Mouse (Mus musculus) inflammation-experienced regulatory T-cells, adult 6 months (primary cell): Measurements from ENCODE around the gene Crym. TPM values are rescaled to one million over a fixed set of nuclear protein-coding genes. Genes with fewer than 3 reads are reported as not detected.

Experiments
- ATAC-seq: one replicate; pipeline ENCODE4 v1.8.0; 2017
- polyA plus RNA-seq, 3 experiments: library from polyadenylated mRNA; unstranded; fragments of 100-300 nt; shearing (Covaris generic); gene quantifications; one replicate each; pipeline ENCODE4 v1.2.1; 2017

Crym gene
- polyA plus RNA-seq = not detected

- no peak for ATAC-seq
Observed at GRCm38 (mm10) chr7:120201771-120202170, at the start of gene Crym. TSS of gene Crym (minus strand) at chr7:120202111.

GRCm38 (mm10) chr7:120241092-120241491 is 39.2 kb upstream of the Crym start:
- no peak for ATAC-seq

DNA sequence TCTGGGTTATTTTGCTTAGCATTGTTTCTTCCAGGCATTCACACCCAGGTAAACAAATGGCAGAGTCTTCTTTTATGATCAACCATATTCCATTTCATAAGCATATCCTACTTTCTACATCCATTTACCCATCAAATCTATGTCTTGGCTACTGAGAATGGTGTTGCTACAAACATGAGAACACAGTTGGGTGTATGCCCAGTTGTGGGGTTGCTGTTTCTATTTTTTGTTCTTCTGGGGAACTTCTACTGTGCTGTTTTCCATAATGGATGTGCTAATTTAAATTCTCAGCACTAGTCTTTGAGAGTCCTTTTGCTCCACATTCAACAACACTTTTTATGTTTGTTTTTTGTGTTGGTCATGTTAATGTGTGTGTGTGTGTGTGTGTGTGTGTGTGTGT is 26.6 kb upstream of the Crym start:
- no peak for ATAC-seq

DNA sequence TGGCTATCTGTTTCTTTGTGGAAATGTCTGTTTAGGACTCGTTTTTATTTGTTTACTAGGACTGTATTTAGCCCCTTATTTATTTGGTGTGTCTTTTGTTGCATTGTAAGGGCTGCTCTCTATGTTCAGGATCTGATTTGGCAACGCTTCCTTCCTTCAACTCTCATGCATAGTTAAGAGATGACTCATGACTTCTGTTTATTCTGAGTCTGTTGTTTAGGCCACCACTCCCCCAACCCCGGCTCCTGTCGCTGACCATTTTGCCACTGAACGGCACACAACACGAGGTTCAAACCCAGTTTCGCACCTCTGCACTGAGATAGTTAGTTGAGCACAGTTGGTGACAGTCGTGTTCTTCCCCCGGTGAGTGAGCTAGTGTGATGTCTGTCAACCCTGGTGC is 4.1 kb upstream of the Crym start:
- no peak for ATAC-seq

- ATAC-seq = no peak
Observed at GRCm38 (mm10) chr7:120203789-120204188, 1.9 kb upstream of the Crym start, which contains the start of gene Abca14. TSS of gene Abca14 (plus strand) at chr7:120203961.

- no peak for ATAC-seq
Observed at GRCm38 (mm10) chr7:120201231-120201744, 623 bp downstream of the Crym start.

DNA sequence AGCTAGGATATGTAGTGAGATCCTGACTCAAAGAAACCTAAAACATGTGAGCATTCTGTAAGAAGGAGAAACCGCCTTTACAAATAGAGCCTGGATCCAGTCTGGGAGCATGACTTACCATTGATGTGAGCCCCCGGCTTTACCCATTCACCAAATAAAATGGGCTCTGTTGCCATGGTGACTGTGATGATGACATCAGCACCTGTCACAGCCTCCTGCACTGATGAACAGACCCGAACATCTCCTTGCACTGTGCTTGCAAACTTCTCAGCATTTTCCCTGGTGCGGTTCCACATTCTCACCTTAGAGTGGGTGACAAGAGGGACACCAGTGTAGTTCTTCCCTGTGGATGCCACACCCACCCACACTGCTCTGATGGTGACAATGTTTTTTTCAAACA is 6.7 kb downstream of the Crym start:
- ATAC-seq = no peak

- ATAC-seq = no peak
Observed at GRCm38 (mm10) chr7:120192816-120193215, 9.1 kb downstream of the Crym start.

- no peak for ATAC-seq
Observed at GRCm38 (mm10) chr7:120192207-120192606, 9.7 kb downstream of the Crym start.

- no peak for ATAC-seq
Observed at GRCm38 (mm10) chr7:120190150-120190665, 11.7 kb downstream of the Crym start.

- no peak for ATAC-seq
Observed at GRCm38 (mm10) chr7:120189369-120190149, 12.4 kb downstream of the Crym start.

DNA sequence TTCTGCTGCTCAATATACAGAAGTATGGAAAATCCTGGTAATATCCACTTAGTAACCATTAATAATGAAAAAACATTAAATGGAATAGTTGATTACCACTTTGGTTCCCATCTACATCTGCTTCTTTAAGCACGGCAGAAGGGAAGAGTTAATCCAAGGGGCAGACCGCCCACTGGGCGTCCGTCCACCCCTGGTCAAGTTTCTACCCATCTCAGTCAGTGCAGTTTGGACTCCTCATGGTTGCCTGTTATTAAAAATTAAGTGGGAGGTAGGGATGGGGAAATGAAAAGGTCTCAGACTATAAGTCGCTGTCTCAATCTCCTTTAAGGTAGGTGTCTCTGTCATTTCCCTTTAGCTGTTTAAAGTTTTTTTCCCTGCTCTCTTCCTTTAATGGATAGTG is 13.0 kb downstream of the Crym start:
- no peak for ATAC-seq

DNA sequence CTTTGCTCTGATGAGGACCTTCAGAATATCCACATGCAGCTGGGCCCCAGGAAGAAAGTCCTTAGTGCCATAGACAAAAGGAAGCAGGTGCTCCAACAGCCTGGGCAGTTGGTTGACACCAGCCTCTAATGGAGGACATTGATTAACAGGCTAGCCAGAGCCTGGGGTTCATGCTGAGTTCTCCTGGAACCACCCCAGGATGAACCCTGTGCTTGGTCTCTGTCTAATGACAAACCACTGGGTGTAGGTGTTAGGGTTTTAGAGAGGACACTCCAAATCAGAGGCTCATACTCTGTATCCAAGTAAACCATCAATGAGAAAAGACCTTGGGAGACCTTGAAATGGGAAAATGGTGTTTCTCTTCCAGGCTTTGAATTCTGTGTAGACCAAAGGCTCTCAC is 19.0 kb downstream of the Crym start:
- no peak for ATAC-seq

GRCm38 (mm10) chr7:120181401-120182230 is 20.3 kb downstream of the Crym start:
- ATAC-seq = no peak

DNA sequence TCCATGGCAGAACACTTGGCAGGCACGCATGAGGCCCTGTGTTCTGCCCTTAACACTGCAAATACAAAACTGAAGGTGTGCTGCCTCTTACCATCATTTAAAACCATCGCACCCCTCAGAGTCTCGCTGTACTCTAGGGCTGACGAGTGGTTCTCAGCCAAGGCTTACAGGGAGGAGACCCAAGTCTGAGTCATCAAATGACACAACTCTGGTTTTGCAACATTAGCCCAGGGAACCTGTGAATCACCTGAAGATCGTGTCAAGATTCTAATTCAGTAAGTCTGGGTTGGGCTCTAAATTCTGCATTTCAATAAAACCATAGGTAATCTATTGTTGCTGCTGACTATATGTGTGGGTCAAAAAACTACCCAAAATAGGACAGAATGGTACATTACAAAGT is 21.4 kb downstream of the Crym start:
- no peak for ATAC-seq

GRCm38 (mm10) chr7:120178935-120179334 is 23.0 kb downstream of the Crym start:
- ATAC-seq = no peak

GRCm38 (mm10) chr7:120177611-120178010 is 24.3 kb downstream of the Crym start:
- no peak for ATAC-seq

DNA sequence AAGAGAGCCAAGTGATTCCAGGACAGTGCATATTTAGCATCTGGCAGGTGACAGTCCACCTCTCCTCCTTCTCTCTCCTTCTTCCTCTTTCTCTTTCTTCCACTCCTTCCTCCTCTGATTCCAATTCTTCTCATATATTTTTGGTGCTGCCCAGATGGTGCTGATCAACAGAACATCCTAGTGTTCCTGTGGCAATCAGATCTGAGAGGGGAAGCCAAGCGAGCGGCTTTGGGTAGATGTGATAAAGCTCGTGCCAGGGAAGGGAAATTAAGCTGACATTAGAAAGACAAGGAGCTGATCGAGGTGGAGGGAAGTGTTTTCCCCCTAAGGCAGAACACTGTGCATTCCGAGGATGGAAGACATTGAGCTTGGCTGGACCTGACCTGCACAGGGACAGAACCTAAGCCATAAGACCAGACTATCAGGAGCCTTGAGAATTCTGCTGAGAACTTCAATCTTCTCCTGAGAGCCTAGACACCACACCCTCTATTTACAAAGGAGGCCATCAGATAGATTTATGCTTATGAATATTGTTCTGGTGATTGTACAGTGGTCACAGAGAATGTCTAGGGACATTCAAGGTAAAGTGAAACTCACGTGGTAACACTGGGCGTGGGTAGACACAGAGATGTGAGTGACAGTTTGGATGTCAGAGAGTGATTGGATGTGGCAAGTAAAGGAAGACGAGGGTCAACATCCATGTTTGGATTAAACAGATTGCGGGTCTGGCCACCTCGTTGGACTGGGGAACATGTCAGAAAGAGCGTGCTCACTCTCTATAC is 27.0 kb downstream of the Crym start:
- no peak for ATAC-seq

DNA sequence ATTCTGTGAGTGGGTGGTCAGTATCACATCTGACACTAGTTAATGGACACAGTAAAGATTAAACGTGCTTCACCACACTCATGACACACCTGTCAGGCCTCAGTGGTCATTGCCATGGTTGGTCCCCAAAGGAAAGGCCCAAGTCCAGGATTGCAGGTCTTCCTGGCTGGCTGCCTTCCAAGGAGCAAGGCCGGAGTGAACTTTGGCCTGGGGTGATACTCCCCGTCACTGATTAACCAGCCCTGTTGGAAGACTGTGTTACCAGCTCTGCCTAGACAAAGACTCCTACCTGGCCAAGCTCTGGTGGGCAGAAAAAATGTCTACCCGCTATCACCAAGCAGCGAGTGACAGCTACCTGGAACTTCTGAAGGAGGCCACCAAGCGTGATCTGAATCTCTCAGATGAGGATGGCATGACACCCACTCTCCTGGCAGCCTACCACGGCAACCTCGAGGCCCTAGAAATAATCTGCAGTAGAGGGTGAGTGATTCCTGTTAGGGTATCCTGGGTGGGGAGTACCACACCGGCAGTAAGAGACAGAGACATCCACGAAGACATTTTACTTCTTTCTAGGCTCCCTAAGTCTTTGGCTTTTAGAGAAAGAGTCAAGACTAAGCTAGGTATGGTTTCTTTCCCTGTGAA is 28.2 kb downstream of the Crym start, which contains the start of gene Anks4b:
Gene Anks4b (plus strand): TSS at position 256 of the 642 bp plus-strand sequence.
- ATAC-seq = no peak

- ATAC-seq = no peak
Observed at GRCm38 (mm10) chr7:120172188-120172700, 29.7 kb downstream of the Crym start.

DNA sequence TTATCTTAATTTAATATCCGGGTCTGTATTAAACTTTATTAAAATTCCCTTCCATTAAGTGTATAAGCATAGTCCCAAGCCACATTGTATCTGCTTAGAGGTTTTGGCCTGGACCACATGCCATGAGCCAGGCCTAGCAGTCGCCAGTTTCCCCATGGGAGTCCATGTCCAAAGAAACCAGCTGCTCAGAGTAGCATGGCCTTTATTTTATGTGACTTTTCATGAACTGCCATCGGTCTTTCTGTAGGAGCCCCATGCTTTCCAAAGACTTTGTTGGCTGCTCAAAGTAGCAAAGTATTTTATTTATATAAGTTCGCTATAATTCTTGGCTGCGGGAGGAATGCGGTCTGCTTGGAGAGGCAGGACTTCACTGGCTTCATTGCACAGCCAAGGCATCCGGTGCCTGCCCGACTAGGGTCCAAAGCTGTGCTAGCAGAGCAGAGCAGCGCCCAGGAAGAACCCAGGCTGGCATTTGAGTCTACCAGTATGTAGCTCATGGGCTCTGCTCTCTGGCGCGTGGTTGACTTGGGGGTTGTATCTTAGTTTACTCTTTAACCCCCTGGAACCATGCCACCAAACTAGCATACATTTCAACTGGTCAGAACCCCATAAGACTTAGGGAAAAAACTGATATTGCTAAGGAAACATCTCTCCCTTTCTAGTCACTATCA is 38.2 kb downstream of the Crym start:
- no peak for ATAC-seq
